Mouse (Mus musculus): ENCODE measurements around the gene Tpt1.
"Not testable (repeated sequence)": the region's sequence is repeated elsewhere in the genome, so short reads cannot be mapped to it uniquely, and the experiment has no call there.

Tpt1 gene

DNA sequence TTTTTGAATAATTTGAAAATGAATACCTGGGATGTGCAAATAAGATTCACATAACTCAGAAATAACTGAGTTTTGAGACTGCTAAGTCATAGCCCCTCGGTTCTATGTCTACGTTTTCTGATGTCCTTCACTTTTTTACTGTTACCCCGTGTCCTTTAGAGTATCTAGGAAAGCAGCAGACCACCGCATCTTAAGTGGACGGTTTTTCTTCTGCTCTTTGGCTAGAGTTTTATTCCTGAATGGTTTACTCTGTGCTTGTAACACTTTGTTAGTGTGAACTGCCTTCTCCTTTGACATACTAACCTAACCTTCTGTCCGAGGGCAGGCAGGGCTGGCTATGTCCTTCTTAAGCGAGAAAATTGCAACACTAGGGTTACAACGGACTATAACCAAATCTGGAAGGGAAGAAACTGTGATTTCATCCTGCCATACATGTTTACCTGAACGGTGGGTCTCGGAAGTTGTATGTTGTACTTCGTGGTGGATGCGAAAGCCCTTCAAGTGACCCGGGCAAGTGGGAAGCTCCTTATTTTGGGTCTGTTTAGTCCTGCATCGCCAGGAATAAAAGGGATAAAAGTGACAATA lies 690 bp upstream of the Tpt1 start:
- DNase-seq, result no peak

DNA sequence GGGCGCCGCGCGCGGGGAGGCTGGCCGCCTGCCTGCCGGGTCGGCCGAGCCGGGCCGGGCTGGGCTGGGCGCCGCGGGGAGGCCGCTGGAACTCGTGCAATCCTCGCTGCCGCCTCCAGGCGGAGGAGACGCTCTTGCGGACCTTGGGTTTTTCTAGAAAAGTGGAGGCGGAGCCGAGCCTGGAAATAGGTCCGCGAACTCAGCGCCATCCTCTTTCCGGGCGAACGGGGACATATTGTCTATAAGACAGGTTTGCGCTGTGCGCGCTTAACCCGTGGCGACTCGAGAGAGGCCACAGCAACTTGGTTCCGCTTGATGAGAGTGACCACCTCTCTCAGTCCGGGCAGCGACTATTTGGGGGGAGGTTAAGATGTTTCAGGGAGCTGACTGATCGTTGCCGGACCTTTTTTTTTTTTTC lies 814 bp downstream of the Tpt1 start:
- DNase-seq, result peak; percentile 85 to 94

DNA sequence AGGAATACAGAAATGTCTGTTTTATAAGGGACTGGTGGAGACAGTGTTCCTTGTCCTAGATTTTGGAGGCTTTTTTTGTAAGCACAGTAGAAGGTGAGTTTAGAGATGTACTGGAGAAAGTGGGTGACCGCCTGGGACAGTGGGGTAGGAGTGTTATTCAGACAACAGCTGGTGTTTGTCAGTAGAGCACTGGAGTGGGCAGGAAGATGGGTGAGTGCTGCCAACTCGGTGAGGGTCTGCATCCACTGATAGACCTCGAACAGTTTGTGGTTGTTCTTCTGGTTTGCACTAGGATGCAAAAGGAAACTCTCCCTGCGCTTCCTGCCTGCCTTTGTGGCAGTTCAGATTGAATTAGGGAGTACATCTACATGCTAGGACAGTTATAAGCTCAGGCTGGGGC lies 2.8 kb downstream of the Tpt1 start:
- DNase-seq, result no peak

DNA sequence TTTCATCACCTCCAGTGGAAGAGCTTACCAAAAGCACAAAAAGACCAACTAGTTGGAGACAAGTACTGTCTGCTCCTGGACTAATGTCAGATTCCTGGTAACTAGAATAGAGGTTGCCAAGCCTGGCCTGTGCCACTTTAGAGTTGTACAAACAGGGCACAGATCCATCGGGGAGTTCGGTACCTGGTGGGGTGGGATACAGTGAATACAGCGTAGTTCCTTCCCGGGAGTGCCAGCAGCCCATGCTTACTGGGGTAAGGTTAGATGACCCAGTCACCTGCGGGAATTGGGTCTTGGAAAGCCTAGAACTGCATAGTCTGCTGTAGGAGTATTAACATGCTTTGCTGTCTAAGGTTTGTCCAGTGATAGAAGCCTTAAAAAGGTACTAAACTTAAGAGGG lies 3.6 kb downstream of the Tpt1 start:
- DNase-seq, result no peak

DNA sequence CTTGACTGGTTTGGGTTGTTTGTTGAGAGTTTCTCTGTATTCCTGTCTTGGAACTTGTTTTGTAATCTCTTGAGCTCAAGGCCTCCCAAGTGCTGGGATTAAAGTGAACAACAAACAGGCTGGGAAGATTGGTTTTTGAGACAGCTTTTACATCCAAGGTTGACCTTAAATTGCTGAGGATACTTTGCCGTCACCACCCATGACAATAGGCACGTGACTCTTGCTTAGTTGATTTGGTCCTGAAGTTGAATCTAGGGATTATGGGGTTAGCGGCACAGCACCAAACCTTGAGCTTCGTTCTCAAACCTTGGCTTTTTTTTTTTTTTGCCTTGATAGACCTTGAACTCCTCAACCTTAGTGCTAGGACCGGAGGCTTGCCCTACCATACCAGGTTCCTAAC lies 4.3 kb downstream of the Tpt1 start:
- DNase-seq, result no peak

DNA sequence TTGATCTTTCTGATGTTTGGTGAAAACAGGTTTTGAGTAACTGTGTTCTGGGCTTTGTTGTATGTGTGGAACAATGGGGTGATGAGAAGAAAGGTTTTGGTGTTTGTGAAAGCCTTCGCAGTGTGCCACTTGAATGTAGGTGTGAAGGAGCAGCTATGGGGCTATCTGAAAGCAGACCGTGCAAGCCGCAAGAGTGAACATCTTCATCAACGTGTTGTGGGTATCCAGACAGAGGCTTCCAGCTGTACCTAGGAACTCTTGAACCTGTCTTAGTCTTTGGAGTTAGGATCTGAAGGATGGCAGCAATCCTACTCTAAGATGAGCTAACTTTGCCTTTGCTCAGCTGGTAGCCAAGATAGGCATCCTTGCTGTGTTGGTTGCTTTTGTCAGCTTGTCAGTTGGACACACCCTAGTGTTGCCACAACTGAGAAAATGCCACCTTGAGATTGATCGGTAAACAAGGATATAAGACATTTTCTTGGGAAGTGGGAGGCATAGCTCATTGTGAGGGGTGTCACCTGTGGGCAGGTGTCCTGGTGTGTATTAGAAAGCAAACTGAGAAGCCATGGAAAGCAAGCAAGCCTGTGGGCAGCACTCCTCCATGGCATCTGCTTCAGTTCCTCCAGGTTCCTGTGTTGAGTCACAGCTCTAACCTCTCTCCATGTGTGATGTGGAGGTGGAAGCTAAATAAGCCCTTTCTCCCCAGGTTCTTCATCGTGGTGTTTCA lies 5.1 kb downstream of the Tpt1 start:
- no peak for DNase-seq

DNA sequence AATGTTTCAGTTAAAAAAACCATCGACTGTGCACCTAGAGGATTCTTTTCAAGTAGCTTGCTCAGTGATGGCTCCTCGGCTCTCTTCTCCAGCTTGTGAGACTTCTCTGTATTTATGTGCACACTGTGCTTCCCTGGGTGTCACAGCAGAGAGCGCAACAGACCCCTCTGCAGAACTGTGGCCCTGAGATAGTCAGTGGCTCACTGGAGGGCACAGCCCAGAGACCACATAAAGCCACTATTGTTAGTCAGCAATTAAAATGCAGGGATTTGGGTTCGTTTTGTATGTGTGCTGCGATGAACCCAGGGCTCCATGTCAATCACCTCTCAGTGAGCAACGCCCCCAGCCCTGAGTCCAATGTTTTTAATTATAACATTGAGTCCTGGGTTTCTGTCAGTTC lies 5.9 kb downstream of the Tpt1 start:
- DNase-seq, result no peak

DNA sequence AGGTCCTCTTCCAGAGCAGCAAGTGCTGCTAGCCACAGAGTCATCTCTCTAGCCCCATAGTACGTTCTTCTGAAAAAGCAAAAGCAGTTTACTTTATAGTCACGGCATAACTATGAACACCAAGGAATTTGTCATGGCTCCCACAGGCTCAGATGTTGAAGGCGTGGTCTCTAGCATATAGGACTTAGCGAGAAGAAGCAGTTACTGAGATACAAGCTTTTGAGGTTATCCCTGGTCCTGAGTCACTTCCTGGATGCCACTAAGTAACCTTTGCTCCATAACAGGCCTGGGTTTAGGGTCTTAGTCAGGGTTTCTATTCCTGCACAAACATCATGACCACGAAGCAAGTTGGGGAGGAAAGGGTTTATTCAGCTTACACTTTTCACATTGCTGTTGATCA lies 7.1 kb downstream of the Tpt1 start:
- no peak for DNase-seq

DNA sequence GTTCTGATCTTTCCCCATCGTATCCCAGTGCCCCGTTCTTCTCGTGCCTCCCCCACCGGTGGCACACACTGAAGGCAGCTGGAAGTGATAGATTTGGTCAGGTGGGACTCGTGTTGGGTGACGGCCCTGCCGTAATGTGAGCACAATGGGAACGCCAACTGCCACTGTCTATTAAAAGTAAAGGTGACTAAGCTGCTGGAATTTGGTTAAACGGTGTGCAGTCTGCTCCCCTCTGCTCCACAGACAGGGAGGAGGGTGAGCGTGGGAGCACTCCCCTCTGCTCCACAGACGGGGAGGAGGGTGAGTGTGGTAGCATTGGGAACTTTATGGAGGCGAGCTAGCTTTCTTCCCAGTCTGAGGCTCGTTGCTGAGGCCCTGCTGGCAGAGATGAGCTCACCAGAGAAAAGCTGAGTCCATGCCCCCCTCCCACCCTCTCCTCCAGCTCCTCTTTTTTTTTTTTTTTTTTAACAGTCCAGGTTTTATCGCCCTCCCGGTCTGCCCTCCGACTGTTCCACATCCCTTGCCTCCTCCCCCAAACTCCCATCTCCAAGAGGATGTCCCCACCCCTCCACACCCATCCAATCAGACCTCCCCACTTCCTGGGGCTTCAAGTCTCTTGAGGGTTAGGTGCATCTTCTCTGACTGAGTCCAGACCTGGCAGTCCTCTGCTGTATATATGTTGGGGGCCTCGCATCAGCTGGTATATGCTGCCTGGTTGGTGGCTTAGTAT lies 10.5 kb downstream of the Tpt1 start:
- no peak for DNase-seq

DNA sequence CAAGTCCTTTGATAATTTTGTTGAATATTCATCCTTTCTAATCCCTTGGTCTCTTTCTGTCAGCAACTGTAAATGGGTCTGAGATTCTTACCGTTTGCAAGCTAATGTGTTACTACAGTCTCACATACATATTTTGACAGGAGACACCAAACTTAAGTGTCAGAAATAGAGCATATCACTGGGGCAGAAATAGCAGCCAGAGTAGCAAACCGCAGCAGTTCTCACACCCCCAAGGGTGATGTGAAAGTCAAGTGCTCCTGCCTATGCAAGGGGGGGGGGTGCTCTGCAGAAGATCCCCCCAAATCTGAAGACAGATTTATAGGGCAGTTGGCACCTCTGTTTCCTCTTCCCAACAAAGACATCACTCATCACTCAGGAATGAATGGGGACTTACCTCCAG lies 13.3 kb downstream of the Tpt1 start:
- no peak for DNase-seq

DNA sequence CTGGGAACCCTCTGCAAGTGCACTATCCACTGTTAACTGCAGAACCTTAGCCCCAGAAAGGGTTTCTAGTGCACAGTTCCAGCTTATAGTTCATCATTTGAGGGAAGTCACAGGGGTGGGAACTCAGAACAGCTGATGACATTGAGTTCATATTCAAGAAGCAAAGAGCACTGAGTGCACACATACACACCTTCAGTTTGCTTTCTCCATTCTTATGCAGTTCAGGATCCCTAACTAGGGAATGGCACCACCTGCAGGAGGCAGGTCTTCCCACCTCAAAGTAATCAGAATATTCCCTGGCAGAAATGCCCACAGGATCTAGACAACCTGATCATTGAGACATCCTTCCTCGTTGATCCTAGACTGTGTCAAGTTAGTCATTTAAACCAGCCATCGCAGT lies 14.7 kb downstream of the Tpt1 start:
- DNase-seq, result no peak

DNA sequence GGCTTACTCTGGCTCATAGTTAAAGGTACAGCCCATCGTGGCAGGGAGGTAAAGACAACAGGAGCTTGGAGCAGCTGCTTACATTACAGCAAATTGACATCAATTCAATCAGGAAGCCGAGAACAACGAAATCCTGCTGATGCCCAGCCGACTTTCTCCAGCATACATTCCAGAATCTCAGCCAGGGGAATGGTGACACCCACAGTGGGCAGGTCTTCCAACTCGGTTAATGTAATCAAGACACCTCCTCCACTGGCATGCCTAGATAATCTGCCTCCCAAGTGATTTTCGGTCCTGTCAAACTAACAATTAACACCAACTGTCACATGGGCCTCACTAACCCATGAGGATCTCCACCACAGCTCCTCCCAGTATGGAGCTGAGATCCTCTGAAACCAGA lies 17.8 kb downstream of the Tpt1 start:
- DNase-seq, result no peak

DNA sequence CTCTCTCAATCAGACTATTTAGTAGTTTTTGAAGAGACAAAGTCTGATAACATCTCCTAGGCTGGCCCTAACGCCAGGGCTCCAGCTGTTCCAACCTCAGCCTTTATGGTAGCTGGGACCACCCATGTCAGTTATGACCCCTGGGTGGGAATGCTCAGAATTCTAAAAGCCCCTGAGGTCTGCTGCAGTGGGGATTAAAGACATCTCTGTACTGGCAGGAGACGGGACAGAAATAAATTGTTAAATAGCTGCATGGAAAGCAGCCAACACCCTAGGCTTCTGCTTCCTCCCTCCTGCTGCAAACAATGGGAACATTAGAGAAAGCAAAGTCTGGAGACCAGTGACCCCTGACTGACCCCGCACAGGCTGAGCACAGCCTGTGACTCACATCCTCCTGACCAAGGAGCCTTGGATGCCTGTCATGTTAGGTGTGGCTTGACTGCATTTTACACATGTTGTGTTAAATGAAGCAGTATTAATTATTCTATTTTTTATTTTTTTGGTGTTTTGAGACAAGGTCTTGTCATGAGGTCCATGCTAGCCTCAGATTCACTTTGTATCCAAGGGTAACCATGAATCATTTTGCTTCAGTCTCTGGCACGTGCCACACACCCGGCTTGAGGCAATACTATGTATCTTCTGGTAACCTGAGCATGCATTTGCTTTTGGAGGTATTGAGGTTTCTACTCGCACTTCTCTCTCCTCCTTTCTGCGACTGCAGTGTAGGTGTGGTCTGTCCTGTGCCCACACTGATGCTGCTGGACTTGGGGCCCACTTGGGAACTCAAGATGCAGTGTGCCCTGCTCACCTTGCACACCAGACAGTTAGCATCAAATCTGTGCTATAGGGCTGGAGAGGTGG lies 18.9 kb downstream of the Tpt1 start:
- no peak for DNase-seq

DNA sequence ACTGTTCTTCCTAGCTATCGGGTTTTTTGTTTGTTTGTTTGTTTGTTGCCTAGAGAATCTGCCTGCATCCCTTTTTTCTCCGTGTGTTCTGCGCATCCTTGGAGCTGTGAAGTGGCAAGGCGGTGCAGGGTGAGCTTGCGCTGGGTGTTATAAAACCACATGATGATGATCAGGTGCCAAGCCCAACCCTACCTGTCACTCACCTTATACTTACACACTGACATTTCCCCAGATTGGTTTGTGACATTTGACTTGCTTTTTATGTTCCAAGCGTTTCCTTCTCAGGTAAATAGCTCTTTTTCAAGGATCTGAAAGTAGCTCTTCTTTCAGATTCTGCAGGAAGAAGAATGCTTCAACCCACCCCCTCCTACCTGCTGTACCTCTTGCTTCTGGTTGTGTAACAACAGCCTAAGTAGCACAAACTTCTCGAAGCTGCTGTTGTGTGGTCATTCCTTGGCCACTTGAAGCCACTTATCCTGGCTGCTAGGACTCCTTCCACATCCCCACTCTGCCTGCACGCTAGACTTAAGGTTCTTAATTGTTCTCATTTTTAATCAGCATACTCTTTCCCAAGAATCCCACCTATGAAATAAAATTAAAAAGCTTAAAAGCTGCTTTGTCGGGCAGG lies 21.9 kb downstream of the Tpt1 start:
- DNase-seq, result no peak

DNA sequence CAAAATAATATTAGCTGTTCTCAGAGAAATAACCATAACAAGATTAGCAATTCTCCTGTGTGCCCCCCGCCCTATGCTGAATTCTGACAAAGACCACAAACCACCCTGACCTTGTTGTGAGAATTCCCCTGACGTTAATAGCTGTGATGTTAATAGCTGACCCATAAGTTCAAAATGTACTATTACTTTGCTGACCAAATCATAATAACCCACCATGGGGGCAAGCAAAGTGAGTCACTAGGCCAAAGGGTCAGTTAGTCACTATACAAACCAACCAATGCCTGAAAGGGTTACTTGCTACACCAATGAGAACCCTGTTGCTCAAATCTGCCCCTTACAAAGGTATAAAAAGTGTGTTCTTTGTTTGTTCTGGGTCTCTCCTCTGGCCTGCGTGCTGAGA lies 23.1 kb downstream of the Tpt1 start:
- DNase-seq, result not testable (repeated sequence)

DNA sequence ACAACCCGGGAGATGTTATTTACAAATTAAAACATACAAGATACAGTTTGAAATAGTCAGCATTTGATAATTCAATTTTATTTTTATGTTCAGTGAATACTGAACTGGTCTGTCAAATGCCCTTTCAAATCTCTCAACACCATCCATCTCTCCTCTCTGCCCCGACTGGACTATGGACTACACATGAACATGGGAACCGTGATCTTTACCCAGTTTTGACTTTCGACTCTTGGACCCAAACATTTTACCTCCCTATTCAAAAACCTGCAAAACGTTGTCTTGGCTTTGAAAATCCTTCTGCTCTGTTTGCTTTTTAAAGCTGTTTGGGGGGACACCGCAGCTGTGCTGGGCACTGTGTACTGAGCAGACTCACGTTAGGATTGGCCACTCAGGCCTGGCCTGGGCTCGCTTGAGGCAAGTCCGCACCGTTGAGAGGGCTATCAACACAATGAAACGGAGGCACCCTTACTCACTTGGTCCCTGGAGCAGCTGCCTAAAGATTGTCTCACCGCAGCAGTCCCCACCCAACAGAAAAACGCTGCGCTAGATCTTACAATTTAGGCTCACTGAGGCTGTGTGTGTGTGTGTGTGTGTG lies 25.0 kb downstream of the Tpt1 start:
- no peak for DNase-seq

DNA sequence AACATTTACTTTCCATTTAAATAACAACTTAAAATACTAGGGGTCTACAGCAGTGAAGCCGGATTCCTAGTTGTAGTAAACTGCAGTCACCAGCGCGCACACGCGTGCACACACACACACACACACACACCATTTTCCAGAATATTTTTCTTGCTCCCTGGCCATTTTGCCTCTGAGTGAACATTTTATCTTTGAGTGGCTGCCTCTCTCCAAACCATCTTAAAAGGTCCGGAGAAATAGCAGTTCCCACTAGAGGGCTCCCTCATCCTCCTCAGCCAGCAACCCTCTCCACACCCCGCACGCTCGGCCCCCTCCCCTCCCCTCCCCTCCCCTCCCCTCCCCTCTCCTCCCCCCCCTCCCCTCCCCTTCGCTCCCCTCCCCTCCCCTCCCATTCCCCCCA lies 25.7 kb downstream of the Tpt1 start:
- peak; percentile 25 to 35 for DNase-seq

DNA sequence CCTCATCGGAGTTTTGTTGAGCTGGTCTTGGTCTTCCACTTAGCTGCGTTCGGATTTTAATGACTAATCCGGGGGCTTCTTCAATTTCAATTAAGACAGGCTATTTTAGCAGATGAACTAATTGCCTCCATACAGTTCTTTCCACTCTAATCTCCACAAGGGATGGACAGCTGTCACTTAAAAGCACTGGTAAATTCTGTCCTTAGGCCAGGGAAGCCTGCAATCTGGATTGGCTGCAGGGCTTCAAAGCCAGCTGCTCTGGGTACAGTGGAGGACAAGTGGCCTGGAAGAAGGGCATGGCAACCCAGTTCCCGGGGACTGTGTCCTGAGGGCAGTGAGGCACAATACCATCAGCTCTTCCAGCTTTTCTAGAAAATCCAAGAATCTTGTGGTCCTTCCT lies 26.2 kb downstream of the Tpt1 start:
- no peak for DNase-seq

DNA sequence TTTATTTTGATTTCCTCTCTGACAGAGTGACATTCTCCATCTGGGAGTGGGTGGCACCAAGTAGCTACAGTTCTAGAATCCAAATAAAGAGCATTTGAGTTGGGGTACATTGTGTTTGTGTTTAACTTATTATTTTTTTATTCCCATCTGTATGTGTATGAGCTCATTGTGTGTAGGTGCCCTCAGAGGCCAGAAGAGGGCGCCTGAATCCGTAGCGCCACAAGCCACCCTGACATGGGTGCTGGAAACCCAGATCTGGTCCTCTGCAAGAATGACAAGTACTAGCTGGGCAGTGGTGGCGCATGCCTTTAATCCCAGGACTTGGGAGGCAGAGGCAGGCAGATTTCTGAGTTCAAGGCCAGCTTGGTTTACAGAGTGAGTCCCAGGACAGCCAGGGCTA lies 26.9 kb downstream of the Tpt1 start:
- DNase-seq, result no peak

DNA sequence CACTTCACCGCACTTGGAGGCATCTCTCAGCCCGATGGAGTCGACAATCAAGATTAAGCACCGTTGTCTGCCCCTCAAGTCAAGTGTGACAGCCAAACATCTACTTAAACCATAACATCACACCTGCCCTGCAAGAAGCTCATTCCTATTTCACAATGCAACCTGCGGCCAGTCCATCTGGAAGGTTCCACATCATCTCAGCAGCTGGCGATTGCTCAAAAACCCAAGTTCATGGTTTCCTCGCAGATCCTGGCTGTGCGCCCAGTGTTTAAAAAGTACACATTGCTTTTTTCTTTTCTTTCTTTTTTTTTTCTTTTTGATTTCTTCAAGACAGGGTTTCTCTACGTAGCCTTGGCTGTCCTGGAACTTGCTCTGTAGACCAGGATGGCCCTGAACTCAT lies 28.7 kb downstream of the Tpt1 start:
- DNase-seq, result no peak

DNA sequence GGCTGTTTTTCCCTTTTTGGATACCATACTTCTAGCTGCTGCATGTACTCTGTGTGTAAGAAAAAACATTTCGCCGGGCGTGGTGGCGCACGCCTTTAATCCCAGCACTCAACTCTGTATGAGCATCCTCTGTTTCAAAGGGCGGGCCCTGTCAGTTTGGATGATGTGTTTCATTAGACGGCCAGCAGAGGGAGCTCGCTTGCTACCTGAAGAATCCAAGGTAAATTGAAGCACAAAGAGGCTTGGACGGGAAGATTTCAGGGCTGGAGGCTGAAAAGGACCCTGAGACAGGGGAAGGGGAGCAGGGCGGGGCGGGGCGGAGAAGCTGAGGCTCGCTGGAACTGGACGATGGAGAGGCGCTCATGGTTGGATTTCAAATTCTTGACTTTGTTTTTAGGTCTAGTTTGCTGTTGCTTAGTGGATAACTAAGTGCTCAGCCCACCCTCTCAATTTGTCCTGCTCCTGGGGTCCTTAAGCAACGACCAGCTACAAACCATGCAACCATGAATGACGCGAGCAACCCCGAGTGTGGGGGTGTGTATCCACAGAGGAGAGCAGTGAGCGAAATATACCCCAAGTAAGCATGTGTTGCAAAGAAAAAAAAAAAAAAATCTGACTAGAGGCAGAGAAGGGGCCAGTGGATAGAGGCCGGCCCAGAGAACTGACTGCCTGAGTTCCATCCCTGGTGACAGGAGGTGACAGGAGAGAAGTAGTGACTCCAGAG lies 31.6 kb downstream of the Tpt1 start:
- peak; percentile 74 to 84 for DNase-seq

DNA sequence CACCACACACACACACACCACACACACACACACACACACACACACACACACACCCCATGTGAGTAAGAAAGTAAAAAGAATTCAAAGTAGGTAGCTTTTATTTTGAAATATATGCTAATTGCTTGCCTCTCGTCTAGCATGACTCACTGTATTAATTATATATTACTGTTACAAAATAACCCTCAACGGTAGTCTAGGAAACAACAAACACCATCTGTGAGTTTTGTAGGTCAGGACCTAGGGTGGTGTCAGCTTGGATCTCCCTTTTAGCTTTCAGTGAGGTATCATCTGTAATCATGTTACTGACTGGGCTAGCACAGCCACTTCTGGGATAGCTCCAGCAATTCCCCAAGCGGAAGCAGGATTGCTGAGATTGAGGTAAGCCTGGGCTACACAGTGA lies 32.4 kb downstream of the Tpt1 start:
- DNase-seq, result no peak

Measured in cerebellum, adult 18-20 months (tissue).